Mouse (Mus musculus) embryo, embryonic 11 days (tissue): ENCODE results near the gene Larp1b.

Experiments
- DNase-seq: peaks from one replicate; pipeline ENCODE4 v3.0.0-alpha.2; 2015

Larp1b gene

GRCm38 (mm10) chr3:41083790-41084112 lies 134.1 kb downstream of the Larp1b start:
- DNase-seq: no peak

GRCm38 (mm10) chr3:41084421-41084820 lies 134.8 kb downstream of the Larp1b start:
- DNase-seq: no peak

GRCm38 (mm10) chr3:41087071-41087470 lies 137.4 kb downstream of the Larp1b start:
- DNase-seq: no peak
